Mouse (Mus musculus): ENCODE measurements around the gene Fam120b. TPM values are rescaled to one million over a fixed set of nuclear protein-coding genes. Genes with fewer than 3 reads are reported as not detected.
A peak's percentile ranks its signal among the peaks of the same experiment; 100 is the strongest.

Fam120b gene
- polyA plus RNA-seq, 1 experiment from 2014 or later, result 44.4 TPM

- peaks cover 94% of the 10 kb centered on the region for H3K36me3 ChIP-seq
- H3K4me2 ChIP-seq, result no peak overlapping the region
- H3K9ac ChIP-seq, result no peak overlapping the region
- H3K27me3 ChIP-seq, result no peaks in the 10 kb centered on the region
- no peak overlapping the region for H3K4me3 ChIP-seq
- 93% methylated on average over 9 of the region's 9 CpGs for WGBS
- H3K9me3 ChIP-seq, result no peaks in the 10 kb centered on the region
- no peak overlapping the region for H3K27ac ChIP-seq
- 0 out of 2 replicates have a peak, but pooled peaks cover 5% of the 10 kb centered on the region for H3K4me1 ChIP-seq (replicated peaks)
- ATAC-seq (ENCODE audit: low FRiP score), result no peak
Measured at GRCm38 (mm10) chr17:15422666-15423065, 26.7 kb downstream of the Fam120b start.

GRCm38 (mm10) chr17:15423080-15423765, 27.2 kb downstream of the Fam120b start:
- H3K27ac ChIP-seq, result no peak overlapping the region
- ATAC-seq (ENCODE audit: low FRiP score), result no peak
- no peak overlapping the region for H3K4me3 ChIP-seq
- no peaks in the 10 kb centered on the region for H3K27me3 ChIP-seq
- peaks cover 94% of the 10 kb centered on the region for H3K36me3 ChIP-seq
- H3K9me3 ChIP-seq, result no peaks in the 10 kb centered on the region
- WGBS, result 79% methylated on average over 8 of the region's 8 CpGs
- H3K4me1 ChIP-seq (replicated peaks), result 0 out of 2 replicates have a peak, but pooled peaks cover 5% of the 10 kb centered on the region
- H3K4me2 ChIP-seq, result no peak overlapping the region
- no peak overlapping the region for H3K9ac ChIP-seq

GRCm38 (mm10) chr17:15425931-15426330, 29.9 kb downstream of the Fam120b start:
- no peak overlapping the region for H3K27ac ChIP-seq
- 0 out of 2 replicates have a peak, but pooled peaks cover 5% of the 10 kb centered on the region for H3K4me1 ChIP-seq (replicated peaks)
- ATAC-seq (ENCODE audit: low FRiP score), result no peak
- no peak overlapping the region for H3K9ac ChIP-seq
- H3K4me3 ChIP-seq, result no peak overlapping the region
- H3K27me3 ChIP-seq, result no peaks in the 10 kb centered on the region
- H3K4me2 ChIP-seq, result no peak overlapping the region
- H3K36me3 ChIP-seq, result peaks cover 90% of the 10 kb centered on the region
- 97% methylated on average over 3 of the region's 3 CpGs for WGBS
- no peaks in the 10 kb centered on the region for H3K9me3 ChIP-seq

GRCm38 (mm10) chr17:15429451-15429850, 33.4 kb downstream of the Fam120b start:
- H3K27ac ChIP-seq, result no peak overlapping the region
- no peaks in the 10 kb centered on the region for H3K4me1 ChIP-seq (replicated peaks)
- no peaks in the 10 kb centered on the region for H3K9me3 ChIP-seq
- WGBS, result 87% methylated on average over 6 of the region's 6 CpGs
- H3K27me3 ChIP-seq, result no peaks in the 10 kb centered on the region
- no peak overlapping the region for H3K9ac ChIP-seq
- H3K4me3 ChIP-seq, result no peak overlapping the region
- H3K36me3 ChIP-seq, result peaks cover 86% of the 10 kb centered on the region
- ATAC-seq (ENCODE audit: low FRiP score), result no peak
- H3K4me2 ChIP-seq, result no peak overlapping the region

GRCm38 (mm10) chr17:15429937-15430336, 33.9 kb downstream of the Fam120b start:
- Histone ChIP-seq H3K4me1 (replicated peaks) (no peaks in the 10 kb centered on the region), H3K36me3 (peaks cover 87% of the 10 kb centered on the region)

GRCm38 (mm10) chr17:15431021-15431514, 35.1 kb downstream of the Fam120b start:
- H3K27ac ChIP-seq, result no peak overlapping the region
- peaks cover 78% of the 10 kb centered on the region for H3K36me3 ChIP-seq
- H3K9me3 ChIP-seq, result no peaks in the 10 kb centered on the region
- H3K9ac ChIP-seq, result no peak overlapping the region
- H3K27me3 ChIP-seq, result no peaks in the 10 kb centered on the region
- no peaks in the 10 kb centered on the region for H3K4me1 ChIP-seq (replicated peaks)
- no peak overlapping the region for H3K4me3 ChIP-seq
- H3K4me2 ChIP-seq, result no peak overlapping the region
- ATAC-seq (ENCODE audit: low FRiP score), result no peak
- WGBS, result 68% methylated on average over 5 of the region's 5 CpGs

More at GRCm38 (mm10) chr17:15429937-15430336, 33.9 kb downstream of the Fam120b start:
- Histone ChIP-seq H3K27ac (no peak overlapping the region), H3K4me2 (no peak overlapping the region), H3K27me3 (no peaks in the 10 kb centered on the region), H3K9ac (no peak overlapping the region), H3K9me3 (no peaks in the 10 kb centered on the region), H3K4me3 (no peak overlapping the region)
- no peak for ATAC-seq (ENCODE audit: low FRiP score)
- WGBS, result 79% methylated on average over 1 of the region's 1 CpGs

GRCm38 (mm10) chr17:15431551-15431950, 35.5 kb downstream of the Fam120b start:
- ATAC-seq (ENCODE audit: low FRiP score), result no peak
- WGBS, result 94% methylated on average over 4 of the region's 4 CpGs
- Histone ChIP-seq H3K9ac (no peak overlapping the region), H3K4me3 (no peak overlapping the region), H3K36me3 (peaks cover 77% of the 10 kb centered on the region), H3K27ac (no peak overlapping the region), H3K4me1 (replicated peaks) (no peaks in the 10 kb centered on the region), H3K27me3 (no peaks in the 10 kb centered on the region), H3K4me2 (no peak overlapping the region), H3K9me3 (no peaks in the 10 kb centered on the region)

- Histone ChIP-seq H3K36me3 (peaks cover 73% of the 10 kb centered on the region), H3K4me2 (no peak overlapping the region), H3K4me3 (no peak overlapping the region), H3K9me3 (no peaks in the 10 kb centered on the region), H3K4me1 (replicated peaks) (no peaks in the 10 kb centered on the region), H3K9ac (no peak overlapping the region), H3K27ac (no peak overlapping the region), H3K27me3 (no peaks in the 10 kb centered on the region)
- ATAC-seq (ENCODE audit: low FRiP score), result no peak
- 90% methylated on average over 3 of the region's 3 CpGs for WGBS
Measured at GRCm38 (mm10) chr17:15432036-15432435, 36.0 kb downstream of the Fam120b start.

- Histone ChIP-seq H3K4me1 (replicated peaks) (no peaks in the 10 kb centered on the region), H3K27ac (no peak overlapping the region), H3K9ac (no peak overlapping the region), H3K36me3 (peaks cover 47% of the 10 kb centered on the region), H3K4me3 (no peak overlapping the region), H3K27me3 (no peaks in the 10 kb centered on the region), H3K9me3 (no peaks in the 10 kb centered on the region), H3K4me2 (no peak overlapping the region)
- 77% methylated on average over 3 of the region's 3 CpGs for WGBS
- ATAC-seq (ENCODE audit: low FRiP score), result no peak
Measured at GRCm38 (mm10) chr17:15434748-15435147, 38.7 kb downstream of the Fam120b start.

GRCm38 (mm10) chr17:15440067-15440462, 44.1 kb downstream of the Fam120b start:
- H3K4me3 ChIP-seq, result no peak overlapping the region
- peaks cover 5% of the 10 kb centered on the region; the same call in 1 of the 2 replicates for H3K27me3 ChIP-seq
- ATAC-seq (ENCODE audit: low FRiP score), result no peak
- peaks cover 2% of the 10 kb centered on the region; the same call in 1 of the 2 replicates for H3K36me3 ChIP-seq
- peak overlapping the region; percentile 32; the same call in 1 of the 2 replicates for H3K4me2 ChIP-seq
- H3K9me3 ChIP-seq, result no peaks in the 10 kb centered on the region
- H3K4me1 ChIP-seq (replicated peaks), result peaks cover 17% of the 10 kb centered on the region
- H3K27ac ChIP-seq, result no peak overlapping the region
- 62% methylated on average over 8 of the region's 8 CpGs for WGBS
- no peak overlapping the region for H3K9ac ChIP-seq

GRCm38 (mm10) chr17:15440463-15441121, 44.6 kb downstream of the Fam120b start:
- WGBS, result 4% methylated on average over 11 of the region's 11 CpGs
- Histone ChIP-seq H3K4me1 (replicated peaks) (peaks cover 17% of the 10 kb centered on the region), H3K9ac (0 out of 2 replicates have a peak overlapping the region, but pooled peaks have one; percentile 46), H3K36me3 (no peaks in the 10 kb centered on the region), H3K9me3 (no peaks in the 10 kb centered on the region), H3K27ac (no peak overlapping the region), H3K4me2 (peak overlapping the region; percentile 32), H3K27me3 (peaks cover 5% of the 10 kb centered on the region; the same call in 1 of the 2 replicates), H3K4me3 (no peak overlapping the region)
- peak; percentile 88 for ATAC-seq (ENCODE audit: low FRiP score)

- peaks cover 13% of the 10 kb centered on the region for H3K4me1 ChIP-seq (replicated peaks)
- H3K4me2 ChIP-seq, result no peak overlapping the region
- no peak overlapping the region for H3K9ac ChIP-seq
- H3K36me3 ChIP-seq, result no peaks in the 10 kb centered on the region
- no peaks in the 10 kb centered on the region for H3K9me3 ChIP-seq
- no peak overlapping the region for H3K4me3 ChIP-seq
- no peak for ATAC-seq (ENCODE audit: low FRiP score)
- WGBS, result 78% methylated on average over 3 of the region's 3 CpGs
- H3K27me3 ChIP-seq, result peaks cover 12% of the 10 kb centered on the region; the same call in 1 of the 2 replicates
- H3K27ac ChIP-seq, result no peak overlapping the region
Measured at GRCm38 (mm10) chr17:15445421-15445820, 49.4 kb downstream of the Fam120b start.
